ENCODE assay signal across 19 mouse cellular contexts in the genomic region with DNA sequence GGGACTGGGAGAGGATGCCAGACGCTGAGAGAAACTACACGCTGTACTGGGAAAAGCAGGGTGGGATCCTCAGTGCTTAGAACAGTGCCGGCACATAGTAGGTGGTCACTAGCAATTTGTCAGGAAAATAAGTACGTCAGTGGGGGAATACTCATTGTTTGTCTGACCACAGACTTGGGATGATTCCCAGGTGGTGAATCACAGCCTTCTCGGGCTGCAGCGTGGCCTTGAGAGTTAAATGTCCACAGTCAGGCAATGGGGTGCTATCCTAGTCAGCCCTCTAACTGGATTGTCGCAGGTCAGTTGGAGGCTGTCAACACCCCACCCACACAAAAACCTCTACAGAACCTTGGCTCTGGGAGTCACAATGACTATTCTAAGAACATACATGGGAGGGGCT.
A peak's percentile ranks its signal among the peaks of the same experiment; 100 is the strongest.
DNase-seq lines count a peak whose midpoint lies in the region; ATAC-seq lines count a peak whose summit lies in the region.
"Had no signal": no experiment of that assay in that cellular context is flagged by ENCODE, and none has a peak within 500 bp of the region (broad histone marks: within the 10 kb centered on the region; RNA-seq: fewer than 3 reads in every experiment).

No protein-coding gene starts in this region.

- no peak overlapping the region for H3K4me3 ChIP-seq in midbrain, embryonic 11.5 days (ENCODE audit: low read depth, low read length)
- H3K4me3 ChIP-seq in midbrain, embryonic 15.5 days = no peak overlapping the region
- H3K4me3 ChIP-seq in limb, embryonic 10.5 days = no peak overlapping the region
- H3K4me3 ChIP-seq in forebrain, embryonic 11.5 days (ENCODE audit: low read depth, low read length) = no peak overlapping the region
- H3K4me3 ChIP-seq: embryonic facial prominence, embryonic 12.5 days; forebrain, embryonic 13.5 days; heart, embryonic 13.5 days had no signal

- H3K27ac ChIP-seq in midbrain, embryonic 11.5 days (ENCODE audit: low read depth, low read length) = no peak overlapping the region
- no peak overlapping the region for H3K27ac ChIP-seq in midbrain, embryonic 15.5 days
- no peak overlapping the region for H3K27ac ChIP-seq in limb, embryonic 10.5 days
- no peak overlapping the region for H3K27ac ChIP-seq in forebrain, embryonic 11.5 days (ENCODE audit: low read depth, low read length)
- H3K27ac ChIP-seq: embryonic facial prominence, embryonic 12.5 days; forebrain, embryonic 13.5 days; heart, embryonic 13.5 days had no signal

- DNase-seq in midbrain, embryonic 11.5 days (ENCODE audit: low spot score, missing footprints) = peak; percentile 51
- DNase-seq in 3T3-L1 (ENCODE audit: low read depth, low spot score) = peak; percentile 40
- DNase-seq in adrenal gland, adult 8-10 months = peak; percentile 49
- peak; percentile 67 to 70 for DNase-seq in adrenal gland, postnatal 36 days
- no peak for DNase-seq in limb, embryonic 10.5 days (ENCODE audit: low spot score)
- no peak for DNase-seq in forebrain, embryonic 11.5 days (ENCODE audit: low spot score)
- no peak for DNase-seq in right cerebral cortex, adult 18-20 months
- DNase-seq: cerebellum, adult 11 months; cerebellum, adult 8-10 months; forebrain, postnatal 0 days; gastrocnemius, postnatal 36 days; heart, adult 11 months; heart, postnatal 36 days had no signal

- H3K9ac ChIP-seq in midbrain, embryonic 11.5 days (ENCODE audit: low read length) = no peak overlapping the region
- no peak overlapping the region for H3K9ac ChIP-seq in midbrain, embryonic 15.5 days
- no peak overlapping the region for H3K9ac ChIP-seq in forebrain, embryonic 11.5 days (ENCODE audit: low read length)
- H3K9ac ChIP-seq: embryonic facial prominence, embryonic 12.5 days; forebrain, embryonic 13.5 days; forebrain, postnatal 0 days; heart, embryonic 13.5 days had no signal

- no peaks in the 10 kb centered on the region for H3K36me3 ChIP-seq in midbrain, embryonic 11.5 days (ENCODE audit: control insufficient read depth, insufficient read depth, low read length)
- H3K36me3 ChIP-seq in midbrain, embryonic 15.5 days (replicated peaks) = no peaks in the 10 kb centered on the region
- no peaks in the 10 kb centered on the region for H3K36me3 ChIP-seq in limb, embryonic 10.5 days
- H3K36me3 ChIP-seq in forebrain, embryonic 11.5 days (ENCODE audit: control insufficient read depth, insufficient read depth, low read length) = no peaks in the 10 kb centered on the region
- H3K36me3 ChIP-seq: embryonic facial prominence, embryonic 12.5 days; heart, embryonic 13.5 days had no signal

- no peaks in the 10 kb centered on the region for H3K4me1 ChIP-seq in midbrain, embryonic 11.5 days (ENCODE audit: control insufficient read depth, insufficient read depth, low read length)
- no peaks in the 10 kb centered on the region for H3K4me1 ChIP-seq in midbrain, embryonic 15.5 days
- H3K4me1 ChIP-seq in limb, embryonic 10.5 days = no peaks in the 10 kb centered on the region
- no peaks in the 10 kb centered on the region for H3K4me1 ChIP-seq in forebrain, embryonic 11.5 days (replicated peaks; ENCODE audit: control insufficient read depth, insufficient read depth, low read length)
- H3K4me1 ChIP-seq: embryonic facial prominence, embryonic 12.5 days; heart, embryonic 13.5 days had no signal

- 86% methylated on average over 7 of the region's 7 CpGs for WGBS in midbrain, embryonic 11.5 days
- 85% methylated on average over 7 of the region's 7 CpGs for WGBS in midbrain, embryonic 15.5 days
- 90% methylated on average over 7 of the region's 7 CpGs for WGBS in limb, embryonic 10.5 days
- 86% methylated on average over 7 of the region's 7 CpGs for WGBS in forebrain, embryonic 11.5 days

- no peak overlapping the region for H3K4me2 ChIP-seq in midbrain, embryonic 11.5 days
- H3K4me2 ChIP-seq in midbrain, embryonic 15.5 days = no peak overlapping the region
- H3K4me2 ChIP-seq in forebrain, embryonic 11.5 days (ENCODE audit: low read depth, low read length, severe bottlenecking) = no peak overlapping the region
- H3K4me2 ChIP-seq: embryonic facial prominence, embryonic 12.5 days; forebrain, embryonic 13.5 days; heart, embryonic 13.5 days had no signal

- ATAC-seq in midbrain, embryonic 11.5 days (ENCODE audit: low FRiP score) = no peak
- no peak for ATAC-seq in midbrain, embryonic 15.5 days (replicated peaks)
- no peak for ATAC-seq in forebrain, embryonic 11.5 days (replicated peaks; ENCODE audit: low FRiP score)
- ATAC-seq: forebrain, embryonic 13.5 days; inflammation-experienced regulatory T-cells, adult 6 months; intestine, postnatal 0 days had no signal

- H3K9me3 ChIP-seq in midbrain, embryonic 11.5 days (ENCODE audit: control insufficient read depth, low read length) = no peaks in the 10 kb centered on the region
- no peaks in the 10 kb centered on the region for H3K9me3 ChIP-seq in midbrain, embryonic 15.5 days
- no peaks in the 10 kb centered on the region for H3K9me3 ChIP-seq in limb, embryonic 10.5 days (replicated peaks)
- no peaks in the 10 kb centered on the region for H3K9me3 ChIP-seq in forebrain, embryonic 11.5 days (ENCODE audit: control insufficient read depth, low read length)
- H3K9me3 ChIP-seq: embryonic facial prominence, embryonic 12.5 days; forebrain, embryonic 13.5 days; heart, embryonic 13.5 days had no signal

- no peaks in the 10 kb centered on the region for H3K27me3 ChIP-seq in midbrain, embryonic 11.5 days (ENCODE audit: control insufficient read depth, insufficient read depth, low read length)
- H3K27me3 ChIP-seq in midbrain, embryonic 15.5 days (replicated peaks) = no peaks in the 10 kb centered on the region
- H3K27me3 ChIP-seq in limb, embryonic 10.5 days (ENCODE audit: low read depth, poor library complexity, severe bottlenecking) = no peaks in the 10 kb centered on the region
- H3K27me3 ChIP-seq in forebrain, embryonic 11.5 days (ENCODE audit: control insufficient read depth, insufficient read depth, low read length) = no peaks in the 10 kb centered on the region
- H3K27me3 ChIP-seq: embryonic facial prominence, embryonic 12.5 days had no signal

Comparison
In these comparisons a context has a peak if more than half of its experiments do, and no peak if none do; other contexts are left out.
1. DNase-seq: peak in midbrain, embryonic 11.5 days (single experiment), 3T3-L1 (single experiment), adrenal gland, adult 8-10 months (single experiment) and adrenal gland, postnatal 36 days (2 of 2); none in limb, embryonic 10.5 days (single experiment), forebrain, embryonic 11.5 days (single experiment) and right cerebral cortex, adult 18-20 months (single experiment).